Mouse (Mus musculus): ENCODE measurements around the gene Gsg1l. TPM values are rescaled to one million over a fixed set of nuclear protein-coding genes. Genes with fewer than 3 reads are reported as not detected.

Gsg1l gene
- total and polyA plus RNA-seq, 3 experiments = 0.11 TPM; not detected in 2

DNA sequence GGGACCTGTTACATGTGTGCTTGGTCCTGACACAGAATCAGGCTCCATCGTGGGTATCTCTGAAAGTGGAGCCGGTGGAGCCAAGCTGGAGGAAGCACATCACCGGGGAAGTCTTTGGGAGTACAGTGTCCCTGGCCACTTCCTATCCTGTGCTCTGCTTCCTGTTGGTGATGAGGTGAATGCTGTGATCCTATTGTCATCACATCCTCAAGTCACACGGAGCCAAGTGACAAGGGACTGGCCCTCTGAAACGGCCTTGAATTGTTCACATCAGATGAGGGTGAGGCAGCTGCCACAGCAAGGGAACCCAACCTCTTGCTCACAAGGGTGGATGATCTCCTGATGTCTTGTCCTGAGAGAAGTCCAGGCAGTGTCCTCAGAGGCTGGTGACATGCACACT, 14.4 kb upstream of the Gsg1l start:
- Histone ChIP-seq H3K36me3 (replicated peaks) (peaks cover 57% of the 10 kb centered on the region), H3K4me3 (ENCODE audit: low read depth, low read length) (no peak overlapping the region), H3K9me3 (replicated peaks) (no peaks in the 10 kb centered on the region), H3K4me1 (ENCODE audit: insufficient read depth, low read depth, low read length) (peaks cover 2% of the 10 kb centered on the region; the same call in 1 of the 2 replicates), H3K27me3 (ENCODE audit: insufficient read depth, low read length) (peaks cover 8% of the 10 kb centered on the region)
- DNase-seq (ENCODE audit: low spot score) (no peak), ATAC-seq (ENCODE audit: extremely low read depth, insufficient number of reproducible peaks, low FRiP score, poor library complexity, severe bottlenecking) (no peak)
- TF ChIP-seq GATA2 (IDR thresholded peaks at IDR 0.05; ENCODE audit: borderline replicate concordance, low read depth, low read length) (no peak), GATA1 (IDR thresholded peaks at IDR 0.05; ENCODE audit: borderline replicate concordance, low read length) (no peak), CTCF (IDR thresholded peaks at IDR 0.05; ENCODE audit: low read depth, low read length) (no peak), TAL1 (conservative IDR thresholded peaks at IDR 0.05; ENCODE audit: low read depth, low read length) (no peak), POLR2AphosphoS5 (IDR thresholded peaks at IDR 0.05; ENCODE audit: insufficient replicate concordance, low read depth, low read length) (no peak)

DNA sequence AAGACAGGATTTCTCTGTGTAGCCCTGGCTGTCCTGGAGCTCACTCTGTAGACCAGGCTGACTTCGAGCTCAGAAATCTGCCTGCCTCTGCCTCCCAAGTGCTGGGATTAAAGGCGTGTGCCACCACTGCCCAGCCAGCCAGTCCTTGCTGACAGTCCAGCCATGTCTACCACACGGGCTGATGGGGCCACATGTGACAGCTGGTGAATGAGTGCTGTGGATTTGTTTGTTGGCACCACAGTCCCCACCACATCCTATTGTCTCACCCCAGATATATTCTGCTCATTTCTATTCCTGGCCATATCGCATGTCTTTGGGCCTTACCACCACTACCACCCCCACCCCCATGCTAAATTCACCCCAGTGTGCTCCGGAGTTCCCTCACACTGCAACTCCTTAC, 12.5 kb upstream of the Gsg1l start:
- Histone ChIP-seq H3K4me3 (ENCODE audit: low read depth, low read length) (no peak overlapping the region), H3K36me3 (replicated peaks) (peaks cover 39% of the 10 kb centered on the region), H3K9me3 (replicated peaks) (peaks cover 3% of the 10 kb centered on the region), H3K27me3 (ENCODE audit: insufficient read depth, low read length) (peaks cover 18% of the 10 kb centered on the region), H3K4me1 (ENCODE audit: insufficient read depth, low read depth, low read length) (peaks cover 2% of the 10 kb centered on the region; the same call in 1 of the 2 replicates)
- TF ChIP-seq GATA1 (IDR thresholded peaks at IDR 0.05; ENCODE audit: borderline replicate concordance, low read length) (no peak), CTCF (IDR thresholded peaks at IDR 0.05; ENCODE audit: low read depth, low read length) (no peak), TAL1 (conservative IDR thresholded peaks at IDR 0.05; ENCODE audit: low read depth, low read length) (no peak), GATA2 (IDR thresholded peaks at IDR 0.05; ENCODE audit: borderline replicate concordance, low read depth, low read length) (no peak), POLR2AphosphoS5 (IDR thresholded peaks at IDR 0.05; ENCODE audit: insufficient replicate concordance, low read depth, low read length) (no peak)
- ATAC-seq (ENCODE audit: extremely low read depth, insufficient number of reproducible peaks, low FRiP score, poor library complexity, severe bottlenecking) (no peak), DNase-seq (ENCODE audit: low spot score) (no peak)

DNA sequence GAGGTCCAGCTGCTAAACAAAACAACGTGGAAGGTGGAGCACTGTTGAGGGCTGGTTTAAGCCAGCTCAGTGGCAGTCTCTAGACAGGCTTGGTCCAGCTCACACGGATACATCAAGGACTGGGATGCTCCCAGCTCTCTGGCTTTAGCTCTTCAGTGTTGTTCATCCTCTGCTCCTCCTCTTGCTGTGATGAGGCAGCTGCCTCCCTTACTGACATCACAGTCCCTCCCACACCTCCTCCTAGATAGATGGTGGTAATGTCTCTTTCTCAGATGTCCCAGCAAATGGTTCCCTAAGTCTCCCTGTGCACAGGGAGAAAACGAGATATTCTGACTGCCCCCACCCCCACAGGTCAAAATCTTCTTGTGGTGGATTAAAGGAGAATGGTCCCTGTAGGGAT, 11.0 kb upstream of the Gsg1l start:
- TF ChIP-seq GATA1 (IDR thresholded peaks at IDR 0.05; ENCODE audit: borderline replicate concordance, low read length) = no peak
- TF ChIP-seq POLR2AphosphoS5 (IDR thresholded peaks at IDR 0.05; ENCODE audit: insufficient replicate concordance, low read depth, low read length) = no peak
- no peak for TF ChIP-seq CTCF (IDR thresholded peaks at IDR 0.05; ENCODE audit: low read depth, low read length)
- no peak for TF ChIP-seq TAL1 (conservative IDR thresholded peaks at IDR 0.05; ENCODE audit: low read depth, low read length)
- TF ChIP-seq GATA2 (IDR thresholded peaks at IDR 0.05; ENCODE audit: borderline replicate concordance, low read depth, low read length) = no peak
- Histone ChIP-seq H3K4me3 (ENCODE audit: low read depth, low read length) (no peak overlapping the region), H3K27me3 (ENCODE audit: insufficient read depth, low read length) (peaks cover 18% of the 10 kb centered on the region), H3K36me3 (replicated peaks) (peaks cover 24% of the 10 kb centered on the region), H3K4me1 (ENCODE audit: insufficient read depth, low read depth, low read length) (peaks cover 2% of the 10 kb centered on the region; the same call in 1 of the 2 replicates), H3K9me3 (replicated peaks) (peaks cover 3% of the 10 kb centered on the region)
- no peak for ATAC-seq (ENCODE audit: extremely low read depth, insufficient number of reproducible peaks, low FRiP score, poor library complexity, severe bottlenecking)
- no peak for DNase-seq (ENCODE audit: low spot score)

DNA sequence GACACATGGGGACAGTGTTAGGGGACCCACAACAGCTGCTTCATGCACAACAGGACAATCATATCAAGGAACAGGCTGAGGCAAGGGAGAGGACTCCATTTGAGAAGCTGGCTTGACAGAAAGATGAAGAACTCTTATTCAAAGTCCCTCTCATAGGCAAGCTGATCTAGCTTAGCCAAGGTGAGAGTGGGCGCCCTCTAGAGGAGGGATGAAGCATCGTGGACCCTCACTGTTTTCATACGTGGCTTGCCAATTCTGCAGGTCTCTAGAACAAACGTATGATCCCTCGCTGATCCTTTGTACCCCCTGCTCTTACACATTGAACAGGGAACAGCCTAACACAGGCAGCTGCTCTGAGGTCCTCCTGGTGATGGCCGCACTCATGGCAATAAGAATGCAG, 7.6 kb upstream of the Gsg1l start:
- Histone ChIP-seq H3K9me3 (replicated peaks) (peaks cover 3% of the 10 kb centered on the region), H3K4me1 (ENCODE audit: insufficient read depth, low read depth, low read length) (peaks cover 2% of the 10 kb centered on the region; the same call in 1 of the 2 replicates), H3K36me3 (replicated peaks) (no peaks in the 10 kb centered on the region), H3K4me3 (ENCODE audit: low read depth, low read length) (no peak overlapping the region), H3K27me3 (ENCODE audit: insufficient read depth, low read length) (peaks cover 36% of the 10 kb centered on the region)
- ATAC-seq (ENCODE audit: extremely low read depth, insufficient number of reproducible peaks, low FRiP score, poor library complexity, severe bottlenecking) (no peak), DNase-seq (ENCODE audit: low spot score) (peak; percentile 48)
- peak; percentile 96 for TF ChIP-seq CTCF (IDR thresholded peaks at IDR 0.05; ENCODE audit: low read depth, low read length)
- no peak for TF ChIP-seq TAL1 (conservative IDR thresholded peaks at IDR 0.05; ENCODE audit: low read depth, low read length)

DNA sequence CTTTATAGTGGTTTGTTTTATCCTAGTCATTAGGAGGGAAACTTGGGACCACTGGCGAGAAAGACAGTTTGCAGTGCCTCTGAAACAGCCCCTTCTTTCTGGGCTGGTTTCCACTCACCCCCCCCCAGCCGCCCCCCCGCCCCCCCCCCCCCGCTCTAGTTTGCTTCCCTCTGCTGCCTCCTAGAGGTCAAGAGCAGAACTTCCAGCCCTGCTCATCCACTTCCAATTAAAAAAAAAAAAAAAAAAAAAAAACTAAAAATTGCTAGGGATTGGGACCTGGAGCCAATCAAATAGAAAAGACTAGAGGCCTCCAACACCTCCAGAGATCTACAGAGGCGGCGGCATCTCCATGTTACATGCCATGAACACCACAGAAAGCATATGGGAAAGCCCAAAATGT, 5.9 kb upstream of the Gsg1l start:
- no peak for TF ChIP-seq CTCF (IDR thresholded peaks at IDR 0.05; ENCODE audit: low read depth, low read length)
- no peak for TF ChIP-seq POLR2AphosphoS5 (IDR thresholded peaks at IDR 0.05; ENCODE audit: insufficient replicate concordance, low read depth, low read length)
- TF ChIP-seq GATA2 (IDR thresholded peaks at IDR 0.05; ENCODE audit: borderline replicate concordance, low read depth, low read length) = no peak
- no peak for TF ChIP-seq TAL1 (conservative IDR thresholded peaks at IDR 0.05; ENCODE audit: low read depth, low read length)
- TF ChIP-seq GATA1 (IDR thresholded peaks at IDR 0.05; ENCODE audit: borderline replicate concordance, low read length) = no peak
- ATAC-seq (ENCODE audit: extremely low read depth, insufficient number of reproducible peaks, low FRiP score, poor library complexity, severe bottlenecking) (no peak), DNase-seq (ENCODE audit: low spot score) (no peak)
- no peaks in the 10 kb centered on the region for H3K36me3 ChIP-seq (replicated peaks)
- no peak overlapping the region for H3K4me3 ChIP-seq (ENCODE audit: low read depth, low read length)
- H3K9me3 ChIP-seq (replicated peaks) = peaks cover 3% of the 10 kb centered on the region
- peaks cover 7% of the 10 kb centered on the region for H3K4me1 ChIP-seq (ENCODE audit: insufficient read depth, low read depth, low read length)
- peaks cover 37% of the 10 kb centered on the region for H3K27me3 ChIP-seq (ENCODE audit: insufficient read depth, low read length)

DNA sequence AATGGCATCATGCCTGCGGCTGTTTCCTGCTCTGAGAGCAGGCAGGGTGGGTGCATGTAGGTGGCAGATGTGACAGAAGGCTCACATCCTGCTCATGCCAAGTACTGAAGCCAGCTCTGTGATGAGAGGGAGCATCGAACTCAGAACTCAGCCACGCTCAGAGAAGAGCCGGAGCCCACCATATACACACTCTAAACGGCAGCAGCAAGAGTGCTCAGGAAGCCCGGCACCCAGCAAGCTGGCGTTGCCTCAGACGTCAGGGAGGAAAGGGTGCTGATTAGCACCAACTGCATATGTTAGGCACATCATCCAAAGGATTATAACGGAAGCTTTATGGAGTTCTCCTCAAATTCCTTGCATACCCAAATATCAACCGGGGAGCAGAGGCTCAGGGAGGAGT, 5.4 kb upstream of the Gsg1l start:
- Histone ChIP-seq H3K36me3 (replicated peaks) (no peaks in the 10 kb centered on the region), H3K4me1 (ENCODE audit: insufficient read depth, low read depth, low read length) (peaks cover 7% of the 10 kb centered on the region), H3K4me3 (ENCODE audit: low read depth, low read length) (no peak overlapping the region), H3K9me3 (replicated peaks) (peaks cover 3% of the 10 kb centered on the region), H3K27me3 (ENCODE audit: insufficient read depth, low read length) (peaks cover 36% of the 10 kb centered on the region)
- TF ChIP-seq TAL1 (conservative IDR thresholded peaks at IDR 0.05; ENCODE audit: low read depth, low read length) (no peak), GATA1 (IDR thresholded peaks at IDR 0.05; ENCODE audit: borderline replicate concordance, low read length) (no peak), POLR2AphosphoS5 (IDR thresholded peaks at IDR 0.05; ENCODE audit: insufficient replicate concordance, low read depth, low read length) (no peak), CTCF (IDR thresholded peaks at IDR 0.05; ENCODE audit: low read depth, low read length) (no peak), GATA2 (IDR thresholded peaks at IDR 0.05; ENCODE audit: borderline replicate concordance, low read depth, low read length) (no peak)
- ATAC-seq (ENCODE audit: extremely low read depth, insufficient number of reproducible peaks, low FRiP score, poor library complexity, severe bottlenecking) (no peak), DNase-seq (ENCODE audit: low spot score) (no peak)
